Mouse (Mus musculus): ENCODE data around the gene Atp6v0b.

GRCm38 (mm10) chr4:117849063-117849462 is 38.1 kb downstream of the Atp6v0b start:
- TF ChIP-seq POLR2A (IDR thresholded peaks at IDR 0.05; ENCODE audit: control insufficient read depth, extremely low read depth, insufficient read depth, low read length, poor library complexity) (no peak), CTCF (IDR thresholded peaks at IDR 0.05; ENCODE audit: borderline replicate concordance, control insufficient read depth, extremely low read depth, insufficient read depth, low read length, poor library complexity) (no peak)
